Mouse (Mus musculus) right cerebral cortex, adult 18-20 months (tissue): ENCODE measurements around the gene Dhx35.

Source experiments
- DNase-seq: peaks from one replicate; pipeline ENCODE4 v3.0.0; 2022; ENCODE audit warnings: mixed read lengths

Dhx35 gene

DNA sequence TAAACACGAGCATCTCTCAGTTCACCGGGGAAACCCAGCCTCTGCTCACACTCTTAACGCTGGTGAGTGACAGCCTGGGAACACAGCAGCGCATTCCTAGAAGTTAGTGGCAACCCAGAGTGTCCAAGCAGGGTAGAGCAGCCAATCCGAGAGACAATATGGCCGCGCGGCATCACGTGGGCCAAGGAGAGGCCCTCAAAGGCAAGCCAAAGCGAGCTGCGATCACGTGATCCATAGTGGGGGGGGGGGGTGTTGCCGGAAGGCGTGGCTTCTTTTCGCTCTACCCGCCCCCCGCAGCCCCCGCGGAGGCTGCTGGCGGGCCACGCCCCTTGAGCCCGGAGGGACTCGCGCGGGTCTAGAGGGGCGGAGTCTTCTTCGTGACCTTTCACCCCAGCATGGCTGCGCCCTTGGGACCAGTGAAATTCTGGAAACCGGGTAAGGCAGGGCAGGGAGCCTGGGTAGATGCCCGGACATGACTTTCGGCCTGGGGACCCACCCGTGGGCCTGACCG, at the start of gene Dhx35:
Gene Dhx35, plus strand, starts transcription at position 314 of the 511 bp plus-strand sequence.
- peak; percentile 97 for DNase-seq

GRCm38 (mm10) chr2:158745049-158745482, 49.5 kb upstream of the Dhx35 start:
- DNase-seq = peak; percentile 55

- no peak for DNase-seq
Observed at GRCm38 (mm10) chr2:158746164-158746563, 48.4 kb upstream of the Dhx35 start.

DNA sequence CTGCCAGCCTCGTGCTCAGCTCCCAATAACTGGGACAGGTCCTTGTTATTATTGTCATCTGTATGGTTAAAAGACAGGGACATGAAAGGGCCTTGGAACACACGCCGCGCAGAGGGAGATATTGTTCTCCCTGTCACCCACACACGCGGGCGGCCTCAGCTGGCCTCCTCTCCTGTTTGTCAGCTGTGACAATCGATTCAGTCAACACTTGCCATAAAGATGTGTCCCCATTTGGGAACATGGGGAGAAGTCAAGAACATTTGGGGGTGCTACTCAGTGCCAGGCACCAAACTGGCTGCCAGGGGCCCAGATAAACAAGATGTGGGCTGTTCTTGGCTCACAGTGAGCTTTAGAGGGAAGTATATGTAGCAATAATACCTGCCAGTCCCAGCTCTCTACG, 45.2 kb upstream of the Dhx35 start:
- DNase-seq = peak; percentile 70

GRCm38 (mm10) chr2:158760231-158760630, 34.4 kb upstream of the Dhx35 start:
- no peak for DNase-seq

DNA sequence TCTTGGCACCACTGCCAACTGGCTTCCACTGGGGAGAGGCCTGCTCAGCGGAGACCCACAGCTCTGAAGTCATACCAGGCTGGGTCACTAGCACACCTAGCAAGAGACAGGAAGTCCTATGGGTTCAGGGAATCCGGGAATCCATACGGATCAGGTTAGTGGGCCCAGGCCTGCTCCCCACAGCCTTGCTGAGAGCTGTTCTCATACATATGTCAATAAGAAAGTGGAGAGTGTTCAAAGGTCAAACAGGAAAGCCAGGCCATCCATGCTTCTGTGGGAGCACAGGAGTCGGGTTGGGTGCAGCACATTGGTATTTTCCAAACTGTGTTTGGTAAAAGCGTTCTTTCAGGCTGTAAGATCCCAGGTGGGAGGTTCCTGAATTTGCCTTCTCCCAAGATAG, 32.3 kb upstream of the Dhx35 start:
- DNase-seq = no peak

GRCm38 (mm10) chr2:158767742-158768339, 26.8 kb upstream of the Dhx35 start, which contains the start of gene Fam83d:
Fam83d (plus strand) TSS chr2:158768093.
- peak; percentile 96 for DNase-seq

GRCm38 (mm10) chr2:158768350-158768749, 26.3 kb upstream of the Dhx35 start:
- DNase-seq = no peak

DNA sequence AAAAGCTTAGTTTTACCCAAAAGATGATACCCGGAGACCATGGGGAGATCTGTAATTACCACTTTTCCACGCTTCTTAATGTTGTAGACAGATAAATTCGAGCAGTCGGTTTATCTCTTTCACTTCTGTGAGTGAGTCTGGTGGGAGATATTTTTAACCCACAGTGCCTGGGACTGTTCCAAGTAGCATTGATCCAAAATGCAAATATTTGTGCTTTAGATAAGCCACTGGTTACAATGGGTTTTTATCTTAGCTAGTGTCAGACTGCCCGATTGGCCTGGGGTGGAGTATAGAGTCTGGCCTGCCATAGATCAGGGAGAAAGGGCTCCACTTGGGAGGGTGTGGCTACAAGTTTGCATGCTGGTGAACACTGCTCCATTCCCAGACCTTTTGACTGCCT, 25.8 kb upstream of the Dhx35 start:
- no peak for DNase-seq

GRCm38 (mm10) chr2:158770126-158770757, 24.4 kb upstream of the Dhx35 start:
- DNase-seq = no peak

GRCm38 (mm10) chr2:158771066-158771763, 23.4 kb upstream of the Dhx35 start:
- DNase-seq = no peak

- no peak for DNase-seq
Observed at GRCm38 (mm10) chr2:158772808-158773207, 21.8 kb upstream of the Dhx35 start.

DNA sequence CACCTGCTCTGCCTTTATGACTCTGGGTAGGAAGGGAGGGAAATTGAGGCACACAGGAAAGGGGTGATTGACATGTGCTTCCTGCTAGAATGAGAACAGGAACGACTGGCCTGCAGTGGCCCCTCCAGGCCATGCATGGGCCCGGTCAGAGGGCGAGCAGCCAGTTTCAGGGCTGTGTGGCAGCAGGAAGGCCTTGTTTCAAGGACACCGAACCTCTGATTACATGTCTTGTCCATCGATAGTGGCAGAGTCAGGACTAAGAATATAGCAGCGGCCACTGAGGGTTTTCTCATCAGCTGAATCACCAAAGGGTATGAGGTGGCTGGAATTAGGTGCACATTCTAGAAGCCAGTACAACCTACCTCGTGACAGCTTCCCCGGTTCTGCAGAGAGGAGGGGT, 19.7 kb upstream of the Dhx35 start:
- no peak for DNase-seq

- DNase-seq = no peak
Observed at GRCm38 (mm10) chr2:158776716-158777115, 17.9 kb upstream of the Dhx35 start.

DNA sequence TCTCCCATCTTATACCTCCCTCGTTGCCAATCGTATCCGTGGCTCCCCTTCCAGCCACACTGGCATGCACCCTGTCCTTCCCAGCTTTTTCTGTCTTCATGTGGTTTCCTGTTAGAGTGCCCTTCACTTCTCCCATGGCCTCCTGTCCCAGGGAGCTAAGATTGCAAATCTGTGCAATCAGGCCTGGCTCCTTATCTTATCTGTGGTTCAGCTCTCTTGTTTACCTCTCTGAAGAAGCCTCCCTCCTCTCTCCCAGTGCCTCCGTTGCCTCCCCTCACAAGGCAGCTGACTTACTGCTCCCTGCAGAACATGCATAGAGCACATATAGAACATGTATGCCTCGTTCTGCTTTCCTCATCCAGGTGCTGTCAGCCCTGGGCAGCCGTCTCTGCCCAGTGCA, 17.1 kb upstream of the Dhx35 start:
- no peak for DNase-seq

- no peak for DNase-seq
Observed at GRCm38 (mm10) chr2:158778349-158778748, 16.3 kb upstream of the Dhx35 start.

GRCm38 (mm10) chr2:158781126-158781525, 13.5 kb upstream of the Dhx35 start:
- DNase-seq = no peak

GRCm38 (mm10) chr2:158786927-158787795, 7.4 kb upstream of the Dhx35 start:
- DNase-seq = no peak

GRCm38 (mm10) chr2:158795043-158795442, 436 bp downstream of the Dhx35 start:
- no peak for DNase-seq

DNA sequence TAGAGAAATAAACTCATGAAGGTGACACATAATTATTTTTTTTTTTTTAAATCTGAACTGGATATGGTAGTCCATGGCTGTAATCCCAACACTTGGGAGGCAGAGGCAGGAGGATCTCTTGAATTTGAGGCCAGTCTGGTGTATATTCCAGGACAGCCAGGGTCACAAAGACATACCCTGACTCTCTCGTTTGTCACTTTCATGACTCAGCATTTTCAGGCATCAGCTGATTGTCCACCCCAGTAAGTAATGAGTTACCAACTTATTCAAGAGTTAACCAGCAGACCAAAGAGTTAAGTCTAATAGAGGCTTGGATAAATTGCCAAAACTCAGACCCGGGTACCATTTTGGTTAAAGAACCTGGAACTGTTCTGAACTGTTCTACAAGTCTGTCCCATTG, 1.3 kb downstream of the Dhx35 start:
- no peak for DNase-seq

DNA sequence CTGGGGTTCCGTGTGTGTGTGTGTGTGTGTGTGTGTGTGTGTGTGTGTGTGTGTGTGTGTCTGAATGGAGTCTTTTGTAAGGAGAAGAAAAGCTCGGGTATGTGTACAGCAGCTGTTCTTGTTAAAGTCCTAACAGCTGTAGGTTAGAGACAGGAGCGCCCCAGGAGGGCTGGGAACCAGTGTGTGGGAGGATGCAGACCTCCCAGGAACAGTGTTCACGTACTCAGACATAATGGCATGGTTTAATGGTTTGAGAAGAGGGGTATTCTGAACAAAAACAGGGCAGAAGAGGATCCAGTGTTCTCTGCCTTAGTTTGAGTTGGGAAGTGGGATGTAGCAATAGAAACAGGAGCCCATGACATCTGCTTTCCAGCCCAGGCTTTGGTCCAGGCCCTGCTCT, 4.7 kb downstream of the Dhx35 start:
- no peak for DNase-seq

DNA sequence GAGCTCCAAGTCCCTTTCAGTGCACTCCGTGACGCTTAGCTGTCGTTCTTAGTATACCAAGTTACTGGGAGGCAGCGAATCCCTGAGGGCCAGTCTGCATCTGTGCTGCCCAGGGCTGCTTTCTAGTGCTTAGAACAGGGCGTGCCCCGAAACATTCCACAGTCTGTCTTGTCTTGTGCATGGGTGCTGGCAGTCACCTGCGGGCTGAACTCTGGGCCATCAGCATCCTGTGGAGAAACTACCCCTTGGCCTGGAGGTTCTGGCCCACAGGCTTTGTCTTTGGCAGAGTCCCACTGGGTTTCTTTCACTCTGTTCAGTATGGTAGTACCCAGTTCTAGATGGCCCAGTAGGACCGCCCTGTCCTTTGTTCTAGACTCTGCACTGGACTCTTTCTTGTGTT, 6.2 kb downstream of the Dhx35 start:
- DNase-seq = no peak

DNA sequence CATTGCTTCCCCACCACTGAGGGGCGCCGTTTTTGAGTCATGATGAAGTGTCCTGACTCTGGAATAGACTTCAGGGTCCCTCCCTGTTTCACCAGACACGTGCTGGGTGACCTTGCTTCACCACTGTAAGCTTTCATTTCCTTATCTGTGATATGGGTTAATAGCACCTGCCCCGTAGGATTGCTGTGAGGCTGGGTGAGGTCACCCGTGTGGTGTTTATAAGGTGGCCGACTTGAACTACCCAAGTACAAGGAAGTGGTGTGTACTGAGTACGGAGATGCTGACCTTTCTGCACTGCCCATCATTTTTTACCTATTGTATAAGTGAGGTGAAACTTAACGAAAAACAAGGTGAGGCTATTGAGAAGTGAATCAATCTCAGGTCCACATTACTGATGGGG, 9.0 kb downstream of the Dhx35 start:
- no peak for DNase-seq
